Mouse (Mus musculus) intestine, embryonic 14.5 days (tissue): ENCODE data around the gene Nmt1. TPM values are rescaled to one million over a fixed set of nuclear protein-coding genes. Genes with fewer than 3 reads are reported as not detected.

Experiments
- ATAC-seq: fragments of 200-750 bp; cut with Nextera tagmentation; replicated peaks from 2 replicates; pipeline ENCODE4 v1.8.0; 2017; ENCODE audit warnings: low read depth, moderate number of reproducible peaks, moderate TSS enrichment, moderate library complexity; ENCODE audit not compliant: low FRiP score, low TSS enrichment
- DNase-seq: peaks from one replicate; pipeline ENCODE4 v3.0.0-alpha.2; 2018; ENCODE audit warnings: low spot score
- H3K27ac ChIP-seq: fragments of 300-500 bp; sonication (generic); 2 replicates; pipeline ENCODE4 v1.5.1; 2014; ENCODE audit warnings: low read depth, mild to moderate bottlenecking, control low read depth
- H3K27me3 ChIP-seq: fragments of 300-500 bp; sonication (generic); replicated peaks from 2 replicates; pipeline ENCODE4 v1.6.1; 2014; ENCODE audit warnings: low read length, control low read depth; ENCODE audit not compliant: control insufficient read depth, insufficient read depth
- H3K36me3 ChIP-seq: fragments of 300-500 bp; sonication (generic); 2 replicates; pipeline ENCODE4 v1.6.1; 2014; ENCODE audit warnings: low read length, control low read depth; ENCODE audit not compliant: control insufficient read depth, insufficient read depth
- H3K4me1 ChIP-seq: fragments of 300-500 bp; sonication (generic); replicated peaks from 2 replicates; pipeline ENCODE4 v1.6.1; 2014; ENCODE audit warnings: low read length, control low read depth, mixed read lengths; ENCODE audit not compliant: control insufficient read depth, insufficient read depth
- H3K4me2 ChIP-seq: fragments of 300-500 bp; sonication (generic); 2 replicates; pipeline ENCODE4 v1.6.1; 2014; ENCODE audit warnings: low read length
- H3K4me3 ChIP-seq: fragments of 300-500 bp; sonication (generic); 2 replicates; pipeline ENCODE4 v1.5.1; 2014; ENCODE audit warnings: low read depth, low read length, control low read depth, mixed read lengths
- H3K9ac ChIP-seq: fragments of 300-500 bp; sonication (generic); 2 replicates; pipeline ENCODE4 v1.6.1; 2014; ENCODE audit warnings: mild to moderate bottlenecking, low read length
- H3K9me3 ChIP-seq: fragments of 300-500 bp; sonication (generic); 2 replicates; pipeline ENCODE4 v1.6.1; 2016; ENCODE audit warnings: low read length, control low read depth; ENCODE audit not compliant: control insufficient read depth
- WGBS: fragments of 180-500 bp; shearing (Covaris S2); extraction: QIAGEN DNeasy Blood & Tissue Kit; methylation state at CpG from one replicate; pipeline ENCODE4 v1.1.7; 2014; 5-methylcytosine and 5-hydroxymethylcytosine counted together
- polyA plus RNA-seq: library from polyadenylated mRNA; unstranded; fragments of >200 nt; fragmentation: Nextera tagmentation; extraction: Ambion mirVana; gene quantifications from 2 replicates; pipeline ENCODE4 v1.2.1, GENCODE M21; 2014

The Nmt1 gene
- polyA plus RNA-seq, 1 experiment from 2014 or later, result 69.3 TPM

DNA sequence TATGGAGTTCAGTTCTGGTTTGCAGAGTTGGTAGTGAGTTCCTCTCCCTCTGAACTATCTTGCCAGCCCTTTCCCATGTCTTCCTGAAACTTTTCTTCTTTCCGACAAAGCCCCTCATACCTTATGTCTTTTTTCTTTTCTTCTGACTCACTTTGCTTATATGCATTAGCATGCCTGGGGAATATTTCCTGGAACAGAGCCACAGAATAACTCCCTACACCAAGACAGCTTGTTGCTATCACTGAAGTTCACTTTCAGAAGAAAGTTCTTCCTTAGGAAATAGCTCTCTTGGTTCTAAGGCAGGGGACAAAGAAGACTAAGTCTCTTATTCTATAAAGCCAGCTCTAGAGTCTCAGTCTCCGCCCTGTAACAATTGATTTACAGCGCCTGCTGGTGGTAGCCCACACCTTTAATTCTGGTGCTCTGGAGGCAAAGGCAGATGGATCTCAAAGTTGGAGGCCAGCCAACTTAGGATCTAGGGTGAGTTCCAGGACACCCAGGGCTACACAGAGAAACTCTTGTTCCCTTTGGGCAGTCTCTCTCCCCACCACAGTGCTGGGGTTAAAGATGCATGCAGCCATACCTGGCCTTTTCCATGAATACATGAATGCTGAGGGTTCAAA is 7.2 kb upstream of the Nmt1 start:
- Histone ChIP-seq H3K4me3 (no peak overlapping the region), H3K4me2 (no peak overlapping the region), H3K27ac (peak overlapping the region; percentile 47; the same call in 1 of the 2 replicates), H3K9me3 (no peaks in the 10 kb centered on the region), H3K4me1 (peaks cover 7% of the 10 kb centered on the region), H3K9ac (no peak overlapping the region), H3K27me3 (no peaks in the 10 kb centered on the region), H3K36me3 (peaks cover 11% of the 10 kb centered on the region; the same call in 1 of the 2 replicates)
- ATAC-seq, result no peak
- 50% methylated on average over 3 of the region's 3 CpGs for WGBS
- no peak for DNase-seq

DNA sequence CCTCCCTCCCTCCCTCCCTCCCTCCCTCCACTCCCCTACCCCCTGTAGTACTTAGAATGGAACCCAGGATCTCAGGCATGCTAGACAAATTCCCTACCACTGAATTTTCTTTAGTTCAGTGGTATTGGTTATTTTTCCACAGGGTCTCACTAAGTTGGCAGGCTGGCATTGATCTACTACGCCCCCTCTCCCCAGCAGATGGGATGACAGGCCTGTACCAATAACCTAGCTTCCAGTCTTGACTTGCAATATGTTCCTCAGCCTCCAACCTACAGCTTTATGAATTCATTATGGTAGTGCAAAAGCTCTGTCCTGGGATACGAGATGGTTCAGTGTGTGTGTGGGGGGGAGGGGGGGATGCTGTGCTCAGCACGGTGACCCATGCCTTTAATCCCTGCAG is 4.0 kb upstream of the Nmt1 start:
- peaks cover 8% of the 10 kb centered on the region for H3K4me1 ChIP-seq
- H3K27me3 ChIP-seq, result no peaks in the 10 kb centered on the region
- H3K36me3 ChIP-seq, result peaks cover 16% of the 10 kb centered on the region; the same call in 1 of the 2 replicates
- no peak for DNase-seq
- H3K4me3 ChIP-seq, result no peak overlapping the region
- no peaks in the 10 kb centered on the region for H3K9me3 ChIP-seq
- 89% methylated on average over 3 of the region's 3 CpGs for WGBS
- no peak for ATAC-seq
- H3K4me2 ChIP-seq, result no peak overlapping the region
- H3K9ac ChIP-seq, result no peak overlapping the region
- H3K27ac ChIP-seq, result no peak overlapping the region

- WGBS, result 95% methylated on average over 3 of the region's 3 CpGs
- Histone ChIP-seq H3K4me1 (peaks cover 22% of the 10 kb centered on the region), H3K27me3 (no peaks in the 10 kb centered on the region), H3K27ac (0 out of 2 replicates have a peak overlapping the region, but pooled peaks have one; percentile 62), H3K4me2 (peak overlapping the region; percentile 84), H3K9me3 (no peaks in the 10 kb centered on the region), H3K4me3 (no peak overlapping the region), H3K36me3 (peaks cover 16% of the 10 kb centered on the region; the same call in 1 of the 2 replicates), H3K9ac (no peak overlapping the region)
- DNase-seq, result no peak
- no peak for ATAC-seq
Measured at GRCm38 (mm10) chr11:103026901-103027300, 1.1 kb upstream of the Nmt1 start.

GRCm38 (mm10) chr11:103027570-103028175 is 317 bp upstream of the Nmt1 start:
- H3K9me3 ChIP-seq, result no peaks in the 10 kb centered on the region
- peak overlapping the region; percentile 64 for H3K4me3 ChIP-seq
- H3K27ac ChIP-seq, result peak overlapping the region; percentile 62; the same call in 1 of the 2 replicates
- peak overlapping the region; percentile 48 for H3K9ac ChIP-seq
- peaks cover 16% of the 10 kb centered on the region; the same call in 1 of the 2 replicates for H3K36me3 ChIP-seq
- no peaks in the 10 kb centered on the region for H3K27me3 ChIP-seq
- peaks cover 22% of the 10 kb centered on the region for H3K4me1 ChIP-seq
- peak overlapping the region; percentile 84 for H3K4me2 ChIP-seq
- DNase-seq (no peak), ATAC-seq (0 out of 2 replicates have a peak, but pooled peaks have one; percentile 24)
- WGBS, result 17% methylated on average over 8 of the region's 8 CpGs

DNA sequence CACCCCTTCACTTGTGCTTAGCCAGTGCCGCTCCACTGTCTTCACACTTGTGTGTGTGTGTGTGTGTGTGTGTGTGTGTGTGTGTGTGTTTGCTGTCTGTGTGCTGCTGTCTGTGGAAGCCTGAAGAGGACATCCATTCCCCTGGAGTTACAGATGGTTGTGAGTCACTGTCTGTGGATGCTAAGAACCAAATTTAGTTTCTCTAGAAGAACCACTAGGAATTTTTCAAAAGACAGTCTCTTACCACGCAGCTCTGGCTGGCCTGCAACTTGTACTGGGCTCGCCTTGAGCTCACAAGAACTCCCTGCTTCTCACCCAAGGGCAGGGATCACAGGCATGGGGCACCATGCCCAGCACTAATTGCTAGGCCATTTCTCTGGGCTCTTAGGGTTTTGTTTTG is 5.0 kb downstream of the Nmt1 start:
- no peak overlapping the region for H3K4me3 ChIP-seq
- H3K27ac ChIP-seq, result no peak overlapping the region
- no peak overlapping the region for H3K4me2 ChIP-seq
- peaks cover 11% of the 10 kb centered on the region for H3K36me3 ChIP-seq
- no peaks in the 10 kb centered on the region for H3K9me3 ChIP-seq
- no peak for DNase-seq
- peaks cover 14% of the 10 kb centered on the region for H3K4me1 ChIP-seq
- H3K9ac ChIP-seq, result no peak overlapping the region
- no peaks in the 10 kb centered on the region for H3K27me3 ChIP-seq
- no peak for ATAC-seq
- WGBS, result 90% methylated on average over 3 of the region's 3 CpGs

- Histone ChIP-seq H3K9ac (no peak overlapping the region), H3K4me2 (no peak overlapping the region), H3K36me3 (peaks cover 11% of the 10 kb centered on the region), H3K4me3 (no peak overlapping the region), H3K4me1 (peaks cover 8% of the 10 kb centered on the region), H3K27me3 (no peaks in the 10 kb centered on the region), H3K9me3 (no peaks in the 10 kb centered on the region), H3K27ac (no peak overlapping the region)
- no peak for ATAC-seq
- DNase-seq, result no peak
- WGBS, result 74% methylated on average over 6 of the region's 6 CpGs
Measured at GRCm38 (mm10) chr11:103035007-103035406, 7.0 kb downstream of the Nmt1 start.

DNA sequence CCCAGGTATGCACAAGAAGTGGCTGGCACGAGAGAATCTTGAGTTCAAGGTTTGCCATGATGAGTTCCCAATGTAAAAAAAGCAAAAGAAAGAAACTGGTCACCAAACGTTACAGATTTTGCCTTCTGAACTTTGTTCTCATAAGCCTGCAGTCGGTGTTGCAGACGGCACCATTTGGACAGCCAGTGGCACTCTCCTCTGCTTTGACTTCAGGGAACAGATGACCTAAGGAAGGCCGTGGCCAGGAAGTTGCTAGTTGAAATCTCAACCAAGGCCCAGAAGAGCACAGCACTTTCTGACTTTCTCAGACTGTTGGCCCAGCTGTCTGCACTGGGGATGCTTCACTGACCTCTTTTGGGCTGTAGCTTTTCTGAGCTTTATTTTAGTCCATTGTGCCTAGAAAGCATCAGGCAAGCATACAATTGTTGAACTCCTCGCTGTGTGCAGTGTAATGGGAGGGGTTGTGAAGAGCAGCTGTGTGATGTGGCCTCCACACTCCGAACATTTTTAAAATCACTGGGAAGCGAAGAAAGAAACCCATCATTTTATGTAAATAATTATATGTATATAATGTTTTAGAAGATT is 9.0 kb downstream of the Nmt1 start:
- H3K9ac ChIP-seq, result no peak overlapping the region
- H3K27me3 ChIP-seq, result no peaks in the 10 kb centered on the region
- peaks cover 11% of the 10 kb centered on the region for H3K36me3 ChIP-seq
- WGBS, result 89% methylated on average over 8 of the region's 8 CpGs
- no peak overlapping the region for H3K4me3 ChIP-seq
- H3K4me2 ChIP-seq, result no peak overlapping the region
- no peaks in the 10 kb centered on the region for H3K9me3 ChIP-seq
- no peaks in the 10 kb centered on the region for H3K4me1 ChIP-seq
- no peak for DNase-seq
- H3K27ac ChIP-seq, result no peak overlapping the region
- ATAC-seq, result no peak

DNA sequence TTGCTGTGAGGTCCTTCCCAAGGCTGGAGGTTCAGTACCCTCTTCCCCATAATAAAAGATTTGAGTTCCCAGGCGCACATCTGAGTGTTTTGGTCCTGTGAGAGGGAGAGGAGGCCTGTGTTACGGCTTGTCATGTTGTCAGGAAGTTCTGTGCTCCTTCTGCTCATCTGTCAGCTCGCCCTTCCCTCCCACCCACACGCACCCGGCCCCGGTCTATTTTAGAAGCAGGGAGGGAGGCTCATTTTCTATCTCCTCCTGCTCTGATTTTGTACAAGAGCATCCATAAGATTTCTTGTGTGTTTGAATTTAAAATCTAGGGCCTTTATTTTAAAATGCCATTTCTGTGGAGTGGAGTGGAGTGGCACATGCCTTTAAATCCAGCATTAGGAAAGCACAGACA is 10.0 kb downstream of the Nmt1 start:
- peaks cover 15% of the 10 kb centered on the region for H3K36me3 ChIP-seq
- ATAC-seq (no peak), DNase-seq (no peak)
- H3K27me3 ChIP-seq, result no peaks in the 10 kb centered on the region
- no peaks in the 10 kb centered on the region for H3K4me1 ChIP-seq
- no peak overlapping the region for H3K4me3 ChIP-seq
- no peak overlapping the region for H3K9ac ChIP-seq
- 79% methylated on average over 6 of the region's 6 CpGs for WGBS
- no peaks in the 10 kb centered on the region for H3K9me3 ChIP-seq
- no peak overlapping the region for H3K27ac ChIP-seq
- H3K4me2 ChIP-seq, result no peak overlapping the region
